Mouse (Mus musculus) 416B (cell line): ENCODE measurements around the gene Vwf.

Experiments
- DNase-seq: peaks from one replicate; pipeline ENCODE4 v3.0.0; 2011; ENCODE audit warnings: low read depth

Vwf gene

DNA sequence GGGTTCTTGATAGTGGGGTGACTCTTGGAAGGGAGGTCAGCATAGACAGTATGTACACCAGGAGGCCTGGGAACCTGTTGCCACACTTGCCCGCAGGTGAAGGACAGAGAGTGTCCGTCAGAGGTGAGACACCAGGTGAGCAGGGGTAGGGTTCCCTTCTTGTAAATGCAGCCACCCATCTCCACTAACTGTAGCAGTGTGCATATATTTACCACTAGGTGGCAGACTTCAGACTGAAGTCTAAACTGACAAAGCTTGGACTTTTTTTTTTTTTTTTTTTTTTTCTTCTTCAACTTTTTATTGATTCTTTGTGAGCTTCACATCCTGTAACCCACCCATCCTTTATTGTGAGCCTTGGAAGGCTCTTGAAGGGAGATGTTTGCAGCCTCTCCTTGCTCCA lies 75.9 kb downstream of the Vwf start:
- DNase-seq: peak; percentile 53

DNA sequence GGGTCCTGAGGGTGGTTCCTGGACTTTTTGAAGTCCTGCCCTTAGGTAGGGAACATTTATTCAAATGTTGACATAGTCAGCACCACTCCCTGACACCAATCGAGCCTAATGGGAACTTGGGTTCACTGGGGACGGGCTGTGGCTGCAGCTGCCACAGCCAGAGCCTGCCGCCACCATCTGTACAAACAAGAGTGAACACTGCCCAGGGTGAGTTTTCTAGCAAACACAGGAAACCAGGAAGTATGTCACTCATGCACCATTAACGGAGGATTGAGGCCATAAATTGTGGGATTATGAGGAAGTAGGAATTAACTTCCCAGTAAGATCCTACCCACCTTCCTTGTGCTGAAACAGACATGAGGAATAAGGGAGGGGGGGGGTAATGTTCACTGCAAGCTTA lies 93.9 kb downstream of the Vwf start:
- no peak for DNase-seq

GRCm38 (mm10) chr6:125641146-125641545 lies 94.6 kb downstream of the Vwf start:
- DNase-seq: no peak

DNA sequence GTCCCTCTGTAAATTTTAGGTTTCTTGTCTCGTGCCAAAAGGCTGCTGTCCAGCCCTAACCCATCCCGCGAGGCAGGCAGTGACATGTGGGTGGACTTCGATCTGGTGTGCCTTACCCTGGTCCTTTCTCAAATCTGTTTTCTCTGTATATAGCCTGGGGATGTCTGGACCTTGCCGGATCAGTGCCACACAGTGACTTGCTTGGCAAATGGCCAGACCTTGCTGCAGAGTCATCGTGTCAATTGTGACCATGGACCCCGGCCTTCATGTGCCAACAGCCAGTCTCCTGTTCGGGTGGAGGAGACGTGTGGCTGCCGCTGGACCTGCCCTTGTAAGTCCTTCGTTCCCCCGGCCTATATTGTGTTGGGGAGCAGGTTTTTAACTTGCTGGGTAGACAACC lies 102.4 kb downstream of the Vwf start:
- DNase-seq: no peak

DNA sequence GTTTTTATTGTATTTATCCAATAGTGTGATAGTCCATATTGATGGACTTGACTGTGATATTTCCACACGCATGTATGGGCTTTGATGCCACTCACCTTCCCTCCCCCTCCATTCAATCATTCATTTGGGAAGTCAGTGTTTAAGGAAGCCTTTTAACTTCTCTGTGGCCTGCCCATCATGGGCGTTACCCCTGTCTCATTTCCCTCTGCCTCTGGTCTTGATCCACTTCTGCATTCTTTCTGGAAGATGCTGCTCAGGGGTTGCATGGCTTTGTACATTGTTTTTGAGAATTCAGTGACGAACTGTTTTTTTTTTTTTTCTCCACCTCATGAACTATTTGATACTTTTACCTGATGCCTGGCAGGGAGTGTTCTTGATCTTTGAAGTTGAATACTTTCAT lies 104.8 kb downstream of the Vwf start:
- no peak for DNase-seq

DNA sequence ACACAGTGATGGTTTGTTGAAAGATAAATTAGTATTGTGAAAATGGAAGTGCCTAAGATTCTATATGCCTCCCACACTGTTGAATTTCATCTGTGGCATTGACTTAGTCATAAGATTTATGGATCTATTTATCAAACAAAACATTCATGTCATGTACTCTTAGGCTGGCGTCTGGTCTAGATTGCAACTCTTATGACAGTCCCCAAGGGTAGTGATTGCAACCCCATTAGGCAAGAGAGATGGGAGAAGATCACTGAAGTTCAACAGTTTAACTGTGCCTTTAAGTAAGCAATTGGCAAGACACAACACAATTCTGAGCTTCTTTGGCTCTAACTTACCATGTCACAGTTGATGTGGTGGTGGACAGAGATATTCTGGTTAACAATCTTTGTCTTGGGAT lies 106.8 kb downstream of the Vwf start:
- no peak for DNase-seq

- no peak for DNase-seq
Measured at GRCm38 (mm10) chr6:125656921-125657320, 110.3 kb downstream of the Vwf start.

DNA sequence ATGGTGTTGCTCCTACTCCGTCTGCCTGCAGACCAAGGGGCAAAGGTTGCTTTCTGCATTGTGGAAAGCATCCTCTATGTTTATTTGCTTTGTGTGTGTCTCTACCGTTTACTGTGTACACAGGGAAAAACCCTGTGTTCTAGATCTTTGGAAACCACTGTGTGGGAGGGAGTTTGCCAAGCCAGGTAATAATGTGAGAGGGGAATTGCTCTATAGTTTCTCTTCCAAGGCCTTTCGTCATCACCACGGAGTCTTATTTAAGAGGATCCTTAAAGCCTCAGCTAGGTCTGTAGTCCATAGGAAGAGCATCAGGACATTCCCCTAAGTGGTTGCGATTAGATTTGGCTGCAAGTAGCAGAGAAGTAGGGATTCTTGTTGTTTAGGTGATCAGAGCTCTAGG lies 111.4 kb downstream of the Vwf start:
- DNase-seq: no peak

DNA sequence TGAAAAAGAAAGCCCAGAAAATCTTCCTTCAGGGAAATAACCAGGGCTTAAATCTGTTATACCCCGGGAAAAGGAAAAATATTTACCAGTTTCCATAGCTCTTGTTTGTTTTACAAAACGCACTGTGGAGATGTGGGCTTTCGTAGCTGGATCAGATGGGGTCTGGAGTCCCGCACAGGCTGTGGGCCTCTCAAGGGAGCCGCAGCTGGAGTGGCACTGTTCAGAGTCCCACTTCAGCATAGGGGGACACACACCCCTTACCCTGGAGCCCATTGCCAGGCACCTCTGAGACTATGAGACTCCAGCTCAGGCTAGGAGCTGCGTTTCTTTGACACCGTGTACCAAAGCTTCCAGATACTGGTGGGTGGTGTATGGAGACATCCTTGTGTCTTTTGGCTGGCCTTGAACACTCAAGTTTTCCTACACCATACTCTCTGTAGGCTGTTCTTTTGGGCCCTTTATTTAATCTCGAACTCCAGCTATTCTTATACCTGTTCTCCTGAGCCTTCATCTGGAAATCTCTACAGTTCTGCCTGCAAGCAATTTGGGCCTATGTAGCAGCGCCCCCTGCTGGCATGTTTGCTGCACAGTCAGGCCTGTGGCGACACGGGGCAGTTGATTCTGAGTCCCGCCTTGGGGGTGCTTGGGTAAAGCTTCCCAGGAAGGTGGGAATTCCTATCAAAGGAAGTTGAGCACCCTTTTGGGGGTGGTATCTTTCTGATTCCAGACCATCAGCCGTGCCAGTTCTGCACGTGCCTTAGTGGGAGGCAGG lies 114.7 kb downstream of the Vwf start:
- DNase-seq: peak; percentile 64

- peak; percentile 40 for DNase-seq
Measured at GRCm38 (mm10) chr6:125663906-125664305, 117.3 kb downstream of the Vwf start.

DNA sequence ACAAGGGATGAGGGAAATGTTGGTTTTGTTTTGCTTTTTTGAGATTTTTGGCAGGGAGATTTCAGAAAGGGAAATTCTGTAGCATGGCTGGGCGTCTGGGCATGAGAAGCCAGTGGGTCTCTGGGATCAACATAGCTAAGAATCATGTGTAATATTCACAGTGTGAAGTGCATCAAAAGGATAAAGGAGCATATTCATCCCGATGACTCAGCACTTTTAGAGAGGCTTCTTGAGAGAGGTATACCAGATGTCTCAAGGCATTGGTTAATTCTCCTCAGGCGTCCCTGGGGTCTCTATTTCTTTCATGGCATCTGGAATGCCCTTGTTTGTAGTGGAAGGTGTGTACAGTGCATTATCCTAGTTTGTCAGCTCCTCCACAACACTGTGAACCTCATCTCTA lies 125.3 kb downstream of the Vwf start:
- no peak for DNase-seq

GRCm38 (mm10) chr6:125678492-125678891 lies 131.9 kb downstream of the Vwf start:
- DNase-seq: no peak

- DNase-seq: no peak
Measured at GRCm38 (mm10) chr6:125680613-125681012, 134.0 kb downstream of the Vwf start.

DNA sequence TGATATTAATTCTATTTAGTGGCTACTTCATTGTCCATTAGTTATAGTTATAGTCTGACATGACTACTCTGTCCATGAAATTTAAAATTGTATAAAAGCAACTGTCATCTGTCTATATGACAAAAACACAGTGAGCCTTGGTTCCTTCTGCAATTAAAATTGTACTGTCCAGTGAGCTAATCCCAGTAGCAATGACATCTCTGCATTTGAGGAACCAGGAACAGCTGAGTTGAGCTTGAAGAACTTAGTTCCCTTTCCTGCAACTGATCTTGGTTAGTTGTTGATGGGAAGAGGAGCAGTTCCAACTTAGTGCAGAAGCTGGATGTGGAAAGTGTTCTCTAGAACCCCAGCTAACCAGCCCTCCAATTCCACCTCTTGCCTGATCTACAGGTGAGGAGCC lies 138.8 kb downstream of the Vwf start:
- DNase-seq: no peak

DNA sequence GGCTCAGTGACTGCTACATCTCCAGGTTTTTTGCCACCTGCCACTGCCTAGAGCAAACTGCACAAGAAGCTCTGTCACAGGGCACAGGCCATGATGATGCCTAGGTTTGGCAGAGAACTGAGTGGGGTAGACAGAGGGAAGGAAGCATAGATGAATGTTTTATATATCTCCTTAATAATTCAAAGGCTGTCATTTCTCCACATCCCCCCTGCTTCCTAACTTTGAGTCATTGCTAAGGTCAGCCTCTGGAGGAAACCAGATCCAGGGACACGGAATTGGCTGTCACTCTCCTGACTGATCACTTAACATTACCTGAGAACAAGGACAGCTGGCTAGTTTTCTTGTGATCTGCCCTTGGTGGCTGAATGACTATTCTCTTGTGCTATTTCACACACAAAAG lies 141.4 kb downstream of the Vwf start:
- DNase-seq: no peak

GRCm38 (mm10) chr6:125690057-125690703 lies 143.6 kb downstream of the Vwf start, which contains the start of gene Ano2:
Gene Ano2, plus strand, starts transcription at chr6:125690419.
- DNase-seq: no peak

GRCm38 (mm10) chr6:125701146-125701545 lies 154.6 kb downstream of the Vwf start:
- no peak for DNase-seq

DNA sequence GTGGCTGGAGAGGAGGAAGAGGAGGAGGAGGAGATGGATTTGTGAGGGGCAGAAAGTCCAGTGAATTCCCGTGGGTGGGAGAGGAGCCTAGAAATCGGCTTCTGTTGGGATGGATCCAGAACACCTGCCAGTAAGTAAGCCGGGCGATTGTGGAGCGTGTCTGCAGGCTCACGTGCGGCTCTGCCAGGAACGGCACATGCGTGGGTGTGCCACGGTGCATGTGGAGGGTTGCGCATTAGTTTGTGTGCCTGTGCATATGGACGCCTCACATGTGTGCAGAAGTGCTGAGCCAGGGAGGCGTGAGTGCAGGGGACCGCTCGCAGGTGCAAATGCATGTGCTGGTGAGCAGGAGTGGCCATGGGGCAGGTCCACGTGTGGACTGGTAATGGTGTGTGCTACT lies 164.7 kb downstream of the Vwf start:
- DNase-seq: no peak

GRCm38 (mm10) chr6:125726408-125726807 lies 179.8 kb downstream of the Vwf start:
- peak; percentile 11 for DNase-seq

- DNase-seq: no peak
Measured at GRCm38 (mm10) chr6:125727484-125727911, 180.9 kb downstream of the Vwf start.

- DNase-seq: no peak
Measured at GRCm38 (mm10) chr6:125729471-125729870, 182.9 kb downstream of the Vwf start.

DNA sequence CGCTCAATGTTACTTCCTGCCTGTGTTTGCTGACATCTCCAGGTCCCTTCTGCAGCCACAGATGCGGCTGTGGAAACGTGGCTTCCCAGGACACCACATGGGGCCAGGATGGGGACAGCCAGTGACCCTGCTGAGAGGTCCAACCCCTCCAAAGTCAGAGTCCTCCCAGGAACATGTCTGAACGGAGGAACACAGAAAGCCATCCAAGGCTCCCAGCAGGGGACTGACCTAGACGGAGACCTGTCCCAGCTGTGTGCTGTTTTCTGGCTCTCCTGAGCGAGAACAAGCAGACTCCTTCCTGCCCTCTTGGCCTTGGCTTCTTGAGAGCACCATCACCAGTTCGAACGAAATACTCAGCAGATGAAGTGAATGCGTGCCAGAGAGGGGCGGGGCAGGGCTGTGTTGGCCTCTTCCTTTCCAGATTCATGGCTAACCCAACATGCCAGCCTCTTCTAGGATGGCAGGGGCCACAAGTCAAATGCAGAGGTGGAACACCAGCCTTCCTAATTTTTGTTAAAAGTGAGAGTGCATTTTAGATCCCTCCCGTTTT lies 183.5 kb downstream of the Vwf start:
- DNase-seq: no peak
